Mouse (Mus musculus): ENCODE data around the gene Apopt1. TPM values are rescaled to one million over a fixed set of nuclear protein-coding genes. Genes with fewer than 3 reads are reported as not detected.
A peak's percentile ranks its signal among the peaks of the same experiment; 100 is the strongest.

Gene Apopt1
- total RNA-seq (2021) = 10 to 100 TPM; 69.0 to 72.8 TPM
- long read RNA-seq, experiment 1, transcript Apopt1-201 (5 exons, 1,065 nt) = major isoform, 127 of 156 reads
- long read RNA-seq, experiment 1, partial matches to known transcripts = 13 of 156 reads
- long read RNA-seq, experiment 1, other reads (novel, unspliced or antisense) = 14 of 156 reads
- long read RNA-seq, experiment 2, transcript Apopt1-201 (5 exons, 1,065 nt) = major isoform, 76 of 98 reads
- long read RNA-seq, experiment 2, partial matches to known transcripts = 12 of 98 reads
- long read RNA-seq, experiment 2, other reads (novel, unspliced or antisense) = 8 of 98 reads

DNA sequence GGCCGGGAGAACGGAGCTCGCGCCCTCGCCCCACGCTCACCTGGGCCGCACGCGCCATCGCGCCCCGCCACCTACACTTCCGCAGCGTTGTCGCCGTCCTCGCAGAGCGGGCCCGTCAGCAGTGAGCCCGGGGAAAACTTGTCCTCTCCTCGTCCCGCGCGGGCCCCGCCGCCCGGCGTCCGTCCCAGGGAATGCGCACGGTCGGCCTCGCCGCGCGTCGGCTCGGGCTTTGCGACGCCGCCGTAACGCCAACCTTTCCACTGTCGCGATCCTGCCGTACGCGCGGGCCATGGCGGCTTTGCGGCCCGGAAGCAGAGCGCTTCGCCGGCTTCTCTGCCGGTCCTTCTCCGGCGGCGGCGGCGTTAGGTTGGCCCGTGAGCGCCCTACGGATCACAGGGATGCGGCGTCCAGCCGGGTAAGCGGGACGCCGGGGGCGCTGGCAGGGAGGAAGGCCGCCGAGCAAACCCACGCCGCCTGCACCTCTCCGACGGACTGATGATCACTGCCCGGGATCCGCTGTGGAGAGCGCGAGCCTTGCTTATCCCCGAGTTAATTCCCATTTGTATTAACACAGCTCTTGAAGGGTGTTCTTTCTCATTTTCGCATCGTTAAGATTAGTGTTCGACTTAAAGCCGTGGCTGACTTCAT is at the start of gene Apopt1, which contains the start of gene Bag5:
Apopt1 (plus strand) TSS at position 258 of the 648 bp plus-strand sequence.
Bag5 (minus strand) TSS at position 254 of the 648 bp plus-strand sequence.
- peak; percentile 95 for DNase-seq

DNA sequence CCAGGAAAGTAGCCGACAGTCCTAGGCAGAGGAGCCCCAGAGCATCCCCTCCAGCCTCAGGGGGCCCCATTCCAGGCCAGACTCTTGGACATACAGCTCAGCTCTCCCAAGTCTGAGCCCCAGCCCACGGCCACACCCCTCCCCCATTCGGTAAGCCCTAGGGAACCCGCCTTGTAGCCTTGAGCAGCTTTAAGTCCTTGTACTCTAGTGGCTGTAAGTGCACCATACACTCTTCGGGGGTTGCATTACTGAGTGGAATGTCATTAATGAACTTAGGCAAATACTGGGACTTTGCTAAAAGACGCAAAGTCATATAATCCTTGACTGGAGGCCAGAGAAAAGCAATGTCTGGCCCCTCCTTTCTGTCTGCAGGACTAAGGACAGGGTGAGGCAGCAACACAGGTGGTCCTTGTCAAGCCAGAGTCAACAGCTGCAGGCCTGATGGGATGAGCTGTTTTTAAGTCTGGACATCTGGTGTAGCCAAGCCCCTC is 48.9 kb upstream of the Apopt1 start:
- peak; percentile 45 for DNase-seq

DNA sequence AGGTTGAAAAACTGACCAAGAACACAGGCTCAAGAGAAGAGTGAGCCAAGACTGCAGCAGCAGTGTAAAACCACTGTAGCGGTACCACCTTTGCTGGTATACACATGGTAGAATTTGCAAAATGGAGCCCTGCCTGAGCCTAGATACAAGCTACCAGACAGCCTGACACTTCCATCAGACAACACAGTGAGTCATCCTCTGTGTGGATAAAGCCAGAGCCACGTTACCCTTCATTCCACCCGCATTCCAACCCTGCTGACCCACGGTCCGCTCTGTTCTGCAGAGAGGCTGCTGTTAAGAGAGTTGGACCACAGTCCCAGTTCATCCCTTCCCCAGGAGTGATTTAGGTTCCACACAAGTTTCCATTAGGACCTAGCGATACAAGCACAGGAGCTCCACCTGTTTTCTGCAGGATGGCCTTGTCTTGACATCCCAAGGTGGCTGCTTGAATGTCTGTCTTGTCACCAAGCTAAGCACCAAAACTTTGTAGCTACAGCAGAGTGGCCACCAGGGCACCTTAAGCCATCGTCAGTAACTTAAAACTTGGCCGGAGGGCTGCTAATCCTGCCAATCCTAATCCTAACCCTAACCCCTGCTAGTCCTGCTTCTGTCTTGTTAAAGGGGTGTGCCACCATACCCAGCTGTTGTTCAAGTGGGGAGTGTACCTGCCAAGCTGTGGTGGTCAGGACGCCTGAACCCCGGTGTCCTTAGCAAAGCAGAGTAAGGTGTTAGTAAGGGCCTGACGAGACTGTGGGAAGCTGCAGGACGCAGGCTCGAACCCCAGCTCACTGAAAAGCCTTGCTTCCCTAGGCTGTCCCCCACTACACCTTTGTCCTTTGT is 47.8 kb upstream of the Apopt1 start:
- no peak for DNase-seq

DNA sequence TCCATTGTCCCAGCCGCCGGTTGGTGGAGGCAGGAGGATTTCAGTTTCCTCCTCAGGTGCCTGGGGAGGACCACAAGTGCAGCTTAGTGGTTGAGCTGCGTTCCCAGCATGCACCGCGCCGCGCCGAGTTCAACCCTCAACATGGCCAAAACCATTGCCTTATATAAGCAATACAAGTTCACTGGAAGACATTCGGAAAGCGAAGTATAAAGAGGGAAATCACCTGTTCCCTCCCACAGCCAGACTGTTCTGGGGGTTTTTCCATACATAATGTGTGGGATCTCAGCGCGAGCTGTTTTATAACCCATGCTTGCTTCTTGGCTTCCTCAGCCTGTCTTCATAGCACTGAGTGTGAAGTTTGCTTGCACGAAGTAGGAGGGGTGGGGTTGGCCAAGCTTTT is 46.7 kb upstream of the Apopt1 start:
- DNase-seq = no peak

DNA sequence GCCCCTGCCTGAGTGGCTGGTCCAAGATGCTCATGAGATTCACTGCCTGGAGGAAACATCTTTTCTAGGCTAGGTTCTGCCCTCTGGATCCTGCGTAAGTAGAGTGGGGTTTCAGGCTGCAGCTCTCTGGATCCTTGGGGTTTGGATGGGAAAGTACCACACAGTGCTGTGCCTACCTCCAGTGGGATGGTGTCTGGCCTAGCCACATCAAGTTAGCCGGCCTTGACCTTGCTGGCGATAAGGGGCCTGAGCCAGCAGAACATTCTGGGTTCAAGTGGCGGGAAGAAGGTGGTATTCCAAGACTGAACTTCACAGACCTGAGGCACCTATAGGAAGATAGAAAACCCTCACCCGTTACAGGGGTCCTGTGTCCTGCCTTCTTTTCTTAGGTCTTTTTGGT is 45.6 kb upstream of the Apopt1 start:
- no peak for DNase-seq

DNA sequence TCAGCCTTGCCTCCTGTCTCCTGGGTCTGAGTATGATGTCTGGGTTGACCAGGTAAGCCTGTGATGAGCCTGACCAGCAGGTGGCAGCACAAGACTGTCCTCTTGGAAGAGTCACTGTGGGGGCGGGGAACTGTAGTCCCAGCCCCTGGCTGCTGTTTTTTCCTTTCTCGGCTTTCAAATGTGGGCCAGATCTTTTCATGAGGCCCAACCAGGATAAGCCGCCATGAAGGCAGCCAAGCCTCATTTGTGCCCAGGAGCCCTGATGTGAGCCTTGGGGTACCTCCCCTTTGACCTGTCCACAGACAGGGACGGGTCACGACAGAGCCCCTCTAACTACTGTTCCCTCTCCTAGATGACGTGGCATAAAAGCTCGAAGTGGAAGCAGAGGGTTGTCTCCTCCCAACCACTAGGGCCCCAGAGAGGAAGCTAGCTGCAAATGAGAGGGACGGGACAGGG is 44.6 kb upstream of the Apopt1 start:
- peak; percentile 98 for DNase-seq

DNA sequence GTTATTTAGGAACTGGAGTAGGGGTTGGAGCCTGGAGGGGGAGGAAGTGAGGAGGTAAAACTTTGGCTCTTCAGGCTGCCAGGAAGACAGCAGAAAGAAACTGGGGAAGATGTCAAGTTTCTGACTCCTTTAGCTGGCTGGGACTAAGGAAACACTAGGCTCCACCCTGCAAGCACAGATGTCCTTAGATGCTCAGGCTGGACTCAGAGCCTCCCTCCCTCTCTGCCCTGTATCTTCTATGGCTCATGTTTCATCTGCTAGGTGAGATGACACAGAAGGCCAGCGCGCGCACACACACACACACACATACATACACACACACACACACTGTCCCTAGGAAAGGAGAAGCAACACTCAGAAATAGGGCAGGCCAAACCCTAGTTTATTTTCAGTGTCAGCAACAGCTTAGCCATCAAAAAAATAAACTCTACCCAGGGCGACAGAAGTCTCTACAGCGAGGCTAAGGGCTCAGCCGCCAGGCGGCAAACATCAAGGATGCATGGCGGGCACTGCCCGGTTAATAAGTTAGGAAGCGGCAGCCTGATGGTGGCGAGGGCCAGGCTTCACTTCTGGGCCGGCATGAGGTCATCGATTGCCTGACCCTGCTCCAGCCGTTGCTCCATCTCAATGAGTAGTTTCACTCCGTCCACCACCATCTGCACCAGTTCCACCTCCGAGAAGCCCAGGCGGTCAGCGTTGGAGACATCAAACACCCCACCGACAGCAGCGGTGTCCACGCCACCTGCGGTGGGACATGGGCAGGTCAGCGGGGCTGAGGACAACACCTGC is 43.9 kb upstream of the Apopt1 start:
- DNase-seq = peak; percentile 32

DNA sequence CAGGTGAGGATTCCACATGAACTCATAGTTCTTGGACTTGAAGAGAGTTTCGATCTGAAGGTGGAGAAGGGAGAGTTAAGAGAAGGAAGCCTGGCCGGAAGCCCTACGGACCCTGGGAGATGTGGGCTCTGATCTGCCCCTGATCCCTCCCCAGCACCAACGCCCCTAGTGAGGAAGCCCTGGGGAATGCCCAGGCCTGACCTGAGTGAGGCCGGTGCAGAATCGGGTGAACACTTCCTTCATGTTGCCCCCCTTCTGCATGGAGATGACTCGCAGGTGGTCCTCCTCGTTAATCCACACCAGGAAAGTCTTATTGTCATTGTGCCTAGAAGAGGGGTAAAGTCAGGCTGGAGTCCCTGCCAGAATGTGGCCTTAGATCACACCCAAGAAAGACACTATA is 43.1 kb upstream of the Apopt1 start:
- DNase-seq = no peak

DNA sequence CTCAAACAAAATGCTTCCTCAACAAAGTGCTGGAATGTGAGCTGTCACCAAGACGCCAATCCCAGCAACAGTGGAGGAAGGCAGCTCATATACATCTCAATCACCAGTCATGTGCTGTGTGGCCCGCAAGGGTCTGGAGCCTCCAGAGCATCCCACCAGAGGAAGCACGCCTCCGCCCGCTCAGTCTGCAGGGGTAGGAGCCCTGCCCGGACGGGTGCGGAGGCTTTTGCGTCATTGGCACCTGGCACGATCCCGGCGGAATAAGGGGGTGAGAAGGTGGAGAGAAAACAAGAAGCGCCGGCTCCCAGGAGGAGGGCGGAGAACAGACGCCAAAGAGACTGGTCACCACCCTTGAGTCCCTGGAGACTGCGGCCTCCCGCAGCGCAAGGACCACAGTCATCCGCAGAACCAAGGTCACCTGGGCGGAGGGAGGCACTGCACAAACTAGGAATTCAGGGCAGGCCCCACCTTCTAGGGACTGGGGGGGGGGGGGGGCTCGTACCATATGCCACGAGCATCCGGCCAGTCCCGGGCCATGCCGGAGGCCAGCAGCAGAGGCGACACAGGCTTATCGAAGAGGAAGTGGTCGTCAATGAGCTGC is 42.6 kb upstream of the Apopt1 start:
- DNase-seq = peak; percentile 68

DNA sequence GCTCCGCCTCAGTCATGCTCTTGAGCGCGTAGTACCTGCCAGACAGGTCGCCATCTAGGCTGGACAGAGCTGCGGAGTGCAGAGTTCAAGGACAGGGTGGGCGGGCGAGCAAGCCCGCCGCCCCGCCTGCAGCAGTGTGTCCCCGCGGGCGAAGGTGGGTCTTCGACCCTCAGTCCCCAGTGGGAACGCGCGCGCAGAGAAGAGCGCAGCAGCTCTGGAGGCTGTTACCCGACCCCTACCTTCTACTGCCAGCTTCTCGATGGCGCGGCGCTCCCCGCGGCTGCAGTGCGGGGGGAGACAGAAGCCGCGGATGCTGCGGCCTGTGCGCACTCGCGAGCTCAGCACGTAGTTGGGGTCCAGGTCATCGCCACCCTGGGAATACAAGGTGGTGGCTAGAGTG is 42.1 kb upstream of the Apopt1 start:
- no peak for DNase-seq

DNA sequence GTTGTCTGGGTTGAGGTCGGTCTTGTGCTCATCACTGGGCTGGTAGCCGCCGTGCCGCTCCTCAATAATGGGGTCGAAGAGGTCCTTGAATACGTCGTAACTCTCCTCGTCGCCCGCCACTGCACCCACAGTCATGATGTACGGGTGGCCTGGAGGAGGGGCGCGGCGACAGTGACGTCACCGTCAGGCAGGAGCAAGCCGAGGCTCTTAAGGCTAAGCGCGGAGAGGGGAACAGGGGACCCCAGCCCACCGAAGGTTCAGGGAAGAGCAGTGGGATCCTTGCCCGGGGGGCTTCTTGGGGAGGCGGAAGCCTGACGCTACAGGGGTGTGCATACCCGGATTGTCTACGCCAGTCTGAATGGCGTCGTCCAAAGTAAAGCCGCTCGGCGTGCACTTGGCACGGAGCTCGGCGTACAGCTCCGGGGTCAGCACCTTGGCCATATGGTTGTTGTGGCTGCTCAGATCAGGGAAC is 41.6 kb upstream of the Apopt1 start:
- DNase-seq = peak; percentile 63

DNA sequence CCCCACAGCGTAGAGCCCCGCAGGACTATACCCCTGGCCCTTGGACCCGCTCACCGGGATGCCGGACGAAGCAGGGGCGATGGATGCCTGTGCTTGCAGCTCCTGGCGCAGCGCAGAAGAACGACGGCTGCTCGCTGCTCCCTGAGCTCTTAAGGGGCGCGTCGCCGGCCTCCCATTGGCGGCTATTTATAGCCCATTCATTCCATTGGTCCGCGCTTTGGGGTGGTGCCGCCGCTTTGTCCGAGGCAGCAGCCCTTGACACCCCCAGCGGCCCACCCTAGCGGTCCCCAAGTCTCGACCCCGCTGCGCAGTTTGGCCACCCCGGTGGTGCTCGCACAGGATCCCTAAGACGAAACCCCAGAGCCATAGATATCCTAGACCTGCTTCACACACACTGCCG is 40.9 kb upstream of the Apopt1 start, which contains the start of gene Ckb:
Ckb (minus strand) TSS at position 163 of the 400 bp plus-strand sequence.
- peak; percentile 86 for DNase-seq

DNA sequence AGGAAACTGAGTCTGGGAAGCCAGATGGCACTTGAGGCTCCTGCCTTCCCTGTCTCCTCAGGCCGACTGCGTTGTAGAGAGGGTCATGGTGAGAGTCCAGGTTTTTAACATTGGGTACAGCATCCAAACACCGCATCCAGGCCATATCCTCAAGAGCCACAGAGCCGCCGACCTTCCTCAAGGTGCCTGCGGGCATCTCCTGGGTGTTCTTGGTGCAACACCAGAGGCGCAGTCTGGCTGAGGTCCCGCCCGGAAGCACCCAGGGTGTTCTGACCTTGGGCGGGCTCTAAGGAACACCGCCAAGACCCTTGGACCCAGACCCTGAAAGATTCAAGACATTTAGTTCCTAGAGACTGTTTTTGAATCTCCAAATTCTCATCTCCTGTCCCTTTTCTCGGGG is 40.5 kb upstream of the Apopt1 start:
- DNase-seq = no peak

DNA sequence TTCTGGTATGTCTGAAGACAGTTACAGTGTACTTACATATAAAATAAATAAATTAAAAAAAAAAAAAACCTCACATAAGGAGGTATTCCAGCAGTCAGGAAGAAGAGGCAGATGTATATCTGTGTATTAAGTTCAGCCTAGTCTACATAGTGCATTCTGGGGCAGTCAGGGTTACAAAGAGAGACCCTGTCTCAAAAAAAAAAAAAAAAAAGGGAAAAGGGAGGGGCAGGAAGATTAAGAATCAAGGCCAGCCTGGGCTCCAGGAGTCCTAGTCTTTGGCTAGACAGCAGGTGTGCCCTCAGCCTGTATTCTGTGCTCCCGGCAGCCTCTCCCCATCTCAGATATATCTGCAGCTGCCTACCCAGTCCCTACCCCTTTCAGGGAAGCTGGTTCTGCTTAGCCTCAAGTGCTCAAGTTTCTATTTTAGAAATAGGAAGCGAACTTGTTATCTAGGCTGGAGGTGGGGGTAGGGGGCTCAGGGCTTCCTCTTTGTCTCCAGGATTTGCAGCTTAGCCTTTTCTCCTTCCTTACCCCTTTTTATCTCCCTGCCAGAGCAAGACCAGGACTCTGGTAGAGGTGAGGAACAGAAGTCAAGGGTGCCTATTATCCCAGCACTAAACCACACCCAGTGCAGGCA is 38.1 kb upstream of the Apopt1 start:
- DNase-seq = no peak

DNA sequence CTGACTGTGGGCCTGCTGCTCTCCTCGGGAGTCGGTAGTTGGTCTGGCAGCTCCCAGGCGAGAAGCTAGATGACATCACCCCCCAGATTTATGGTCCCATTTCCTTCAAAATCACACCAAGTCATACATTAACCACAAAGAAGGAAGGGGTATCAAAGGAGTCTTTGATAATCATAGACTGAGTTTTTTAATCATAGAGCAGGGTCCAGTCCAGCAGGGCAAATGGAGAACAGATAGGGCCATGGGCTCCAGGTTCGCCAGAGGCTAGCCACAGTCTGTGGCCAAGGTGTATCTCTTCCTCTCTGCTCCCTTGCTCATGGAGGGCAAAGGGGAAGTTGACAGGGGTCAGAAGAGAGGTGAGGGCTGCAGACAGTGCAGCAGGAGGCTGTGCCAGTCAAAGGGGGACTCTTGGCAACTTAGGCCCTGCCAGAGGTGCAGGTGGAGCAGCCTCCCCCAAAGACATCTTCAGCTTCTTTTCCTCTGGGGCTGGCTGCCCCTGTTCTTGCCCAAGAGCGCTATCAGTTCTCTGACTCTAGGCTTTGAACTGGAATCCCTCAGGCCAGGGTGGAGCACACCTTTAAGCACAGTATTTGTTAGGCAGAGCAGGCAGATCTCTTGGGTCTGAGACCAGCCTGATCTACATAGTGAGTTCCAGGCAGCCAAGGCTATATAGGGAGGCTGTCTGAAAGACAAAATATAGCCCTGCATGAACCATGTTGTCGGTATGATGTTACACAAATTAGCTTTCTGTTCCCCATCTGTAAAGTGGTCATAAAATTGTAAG is 37.1 kb upstream of the Apopt1 start:
- DNase-seq = no peak

DNA sequence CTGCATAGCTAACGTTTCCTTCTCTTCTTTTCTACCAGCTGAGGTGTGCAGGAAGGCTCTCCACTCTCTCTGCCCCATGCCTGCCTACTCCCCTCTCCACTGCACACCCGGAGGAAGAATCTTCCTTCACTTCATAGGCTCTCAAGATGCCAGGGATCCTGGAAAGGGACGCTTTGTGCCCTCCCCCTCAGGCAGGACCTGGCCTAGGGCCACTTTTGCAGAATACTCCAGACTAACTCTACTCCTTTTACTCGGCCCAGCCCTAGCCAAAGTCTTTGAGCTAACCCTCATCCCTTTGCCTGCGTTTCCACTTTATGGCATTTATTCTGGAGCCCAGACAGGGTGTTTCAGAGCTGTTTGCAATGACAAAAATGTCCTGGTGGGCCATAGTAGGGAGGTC is 35.6 kb upstream of the Apopt1 start:
- DNase-seq = no peak

DNA sequence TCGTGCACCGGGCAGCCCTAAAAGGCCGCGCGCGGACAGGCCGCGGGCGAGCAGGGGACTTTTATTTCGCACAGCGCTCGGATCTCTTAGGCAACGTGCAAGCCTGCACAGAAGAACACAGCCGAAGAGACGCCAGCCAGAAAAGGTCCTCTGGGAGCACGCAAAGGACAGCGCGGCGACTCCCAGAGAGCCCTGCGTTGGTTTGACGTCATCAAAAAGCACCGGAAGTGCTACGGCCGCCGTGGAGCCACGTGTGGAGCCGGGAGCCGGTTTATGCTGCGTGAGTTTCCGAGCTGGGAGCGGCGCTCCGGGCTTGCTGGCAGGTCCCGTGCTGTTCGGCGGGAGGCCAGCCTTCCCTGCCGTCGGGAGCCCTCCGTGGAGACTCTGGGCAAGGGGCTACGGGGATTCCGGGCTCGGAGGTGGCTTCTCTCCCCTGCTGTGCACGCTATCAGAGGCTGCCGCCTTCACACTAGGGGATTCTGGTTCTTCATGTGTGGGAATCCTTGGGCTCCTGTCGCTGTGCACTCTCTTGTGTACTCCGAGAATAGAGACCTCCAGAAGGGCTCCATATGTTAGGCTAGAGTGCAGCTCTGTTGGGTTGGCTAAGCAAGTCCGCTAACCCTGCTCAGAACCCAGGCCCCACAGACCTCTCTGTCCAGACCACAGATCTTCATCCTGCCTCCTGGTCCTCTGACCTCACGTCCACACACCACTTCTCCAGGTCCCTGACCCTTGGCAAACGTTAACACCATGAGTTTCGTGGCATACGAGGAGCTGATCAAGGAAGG is 35.0 kb upstream of the Apopt1 start, which contains the start of gene Trmt61a:
Trmt61a (plus strand) TSS at position 224 of the 788 bp plus-strand sequence.
- DNase-seq = peak; percentile 92

DNA sequence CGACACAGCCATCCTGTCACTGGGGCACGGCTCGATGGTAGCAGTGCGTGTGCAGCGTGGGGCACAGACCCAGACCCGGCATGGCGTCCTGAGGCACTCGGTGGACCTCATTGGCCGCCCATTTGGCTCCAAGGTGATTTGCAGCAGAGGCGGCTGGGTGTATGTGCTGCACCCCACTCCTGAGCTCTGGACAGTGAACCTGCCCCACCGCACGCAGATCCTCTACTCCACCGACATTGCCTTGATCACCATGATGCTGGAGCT is 34.5 kb upstream of the Apopt1 start:
- no peak for DNase-seq

DNA sequence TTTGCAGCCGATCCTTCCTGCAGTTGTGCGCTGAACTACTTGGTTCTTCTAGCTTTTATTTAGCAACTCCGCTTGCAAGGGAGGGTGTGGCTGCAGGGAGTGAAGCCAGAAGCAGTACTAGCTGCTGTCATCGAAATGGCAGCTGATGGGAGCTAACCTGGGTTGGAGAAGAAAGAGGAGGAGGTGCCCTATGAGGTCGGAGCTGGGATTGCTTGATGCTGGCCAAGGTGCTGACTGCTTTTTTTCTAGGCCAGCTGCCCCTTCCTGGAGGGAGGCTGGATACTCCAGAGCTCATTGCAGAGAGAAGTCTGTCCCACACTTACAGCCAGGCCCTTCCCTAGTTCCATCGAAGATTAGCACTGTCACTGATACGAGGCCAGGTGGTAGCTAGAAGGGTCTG is 34.1 kb upstream of the Apopt1 start:
- no peak for DNase-seq

All from adrenal gland, postnatal 10 days (tissue).